Mouse (Mus musculus): ENCODE results near the gene Hps6.

GRCm38 (mm10) chr19:46039478-46039877 lies 36.2 kb downstream of the Hps6 start:
- no peak for TF ChIP-seq EP300 (IDR thresholded peaks at IDR 0.05; ENCODE audit: low read depth)
- no peak for TF ChIP-seq CTCF (IDR thresholded peaks at IDR 0.05; ENCODE audit: low read depth)
